Mouse (Mus musculus): ENCODE measurements at regions not wholly inside any gene's neighbourhood (a gene's known extent, or its start where the extent isn't known, plus 50 kb on each side); places are given as distances from the start of the nearest gene placed in this dataset.

DNA sequence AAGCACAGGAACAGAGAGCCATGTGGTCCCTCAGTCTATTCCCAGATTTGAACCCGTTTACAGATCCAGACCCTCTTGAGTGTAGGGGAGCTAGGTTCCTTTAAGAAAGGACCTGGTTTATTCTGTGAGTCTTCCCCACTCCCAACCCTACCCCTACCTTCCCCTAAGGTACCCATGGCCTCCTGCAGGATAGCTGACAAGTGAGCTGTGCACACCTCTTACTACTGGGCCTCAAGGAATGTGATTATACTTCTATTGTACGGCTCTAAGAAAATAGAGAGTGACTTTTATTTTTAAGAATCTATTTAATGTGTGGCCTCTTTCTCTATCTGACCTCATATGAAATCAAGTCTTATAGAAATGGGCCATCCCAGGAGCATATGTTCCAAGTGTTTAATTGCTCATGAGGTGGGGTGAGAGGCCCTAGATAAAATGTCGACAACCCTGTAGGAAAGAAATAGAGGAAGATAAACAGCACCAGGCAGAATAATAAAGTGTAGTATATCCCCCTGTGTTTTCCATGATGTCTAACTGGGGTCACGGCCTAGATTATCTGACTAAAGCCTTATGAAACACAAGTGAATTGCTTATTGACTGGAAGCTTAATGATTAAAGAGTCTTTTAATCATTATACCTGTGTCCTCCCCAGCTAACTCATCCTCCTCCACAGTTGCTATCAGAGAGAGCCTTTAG, 145.7 kb upstream of the Cdh5 start:
- DNase-seq: no peak

GRCm38 (mm10) chr8:103964293-103964918, 137.0 kb upstream of the Cdh5 start:
- DNase-seq: peak in 1 of 2 experiments; percentile 4

DNA sequence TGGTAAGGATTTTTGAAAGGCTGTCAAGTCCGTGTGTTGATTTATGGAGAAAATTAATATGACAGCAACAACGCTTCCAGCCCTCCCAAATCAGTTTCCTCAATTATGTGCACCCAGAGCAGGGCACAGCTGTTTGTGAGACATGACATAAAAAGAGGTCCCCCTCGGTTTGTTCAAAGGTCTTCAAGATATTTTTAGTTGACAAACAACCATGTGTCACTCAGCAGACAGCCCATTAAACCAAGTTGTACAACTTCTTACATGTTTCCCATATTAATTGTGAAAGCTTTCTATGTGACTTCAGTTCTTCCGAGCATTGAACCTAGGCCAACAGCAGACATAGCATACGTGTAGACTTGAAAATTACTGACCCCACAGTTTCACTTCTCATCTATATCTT, 131.5 kb upstream of the Cdh5 start:
- no peak for DNase-seq

DNA sequence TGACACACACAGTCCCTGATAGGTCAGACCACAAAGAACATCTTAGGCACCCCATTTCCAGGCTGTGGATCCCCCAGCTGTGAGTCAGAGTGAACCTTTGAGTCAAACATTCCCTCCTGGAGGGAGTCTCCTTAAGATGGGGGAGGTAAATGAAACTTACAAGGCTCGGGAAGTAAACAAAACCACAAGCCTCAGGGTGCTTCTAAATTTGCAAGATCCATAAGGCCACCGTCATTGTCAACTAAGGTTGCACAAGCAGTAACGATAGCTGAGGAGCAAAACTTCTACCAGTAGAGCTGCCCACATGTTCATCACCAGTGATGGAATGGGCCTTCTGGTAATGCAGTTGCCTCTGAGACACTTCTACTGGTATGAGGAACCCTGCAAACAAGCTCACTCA, 130.9 kb upstream of the Cdh5 start:
- no peak for DNase-seq

- no peak for DNase-seq
Measured at GRCm38 (mm10) chr8:103970966-103971365, 130.5 kb upstream of the Cdh5 start.

GRCm38 (mm10) chr8:103976488-103976887, 124.9 kb upstream of the Cdh5 start:
- DNase-seq: no peak

DNA sequence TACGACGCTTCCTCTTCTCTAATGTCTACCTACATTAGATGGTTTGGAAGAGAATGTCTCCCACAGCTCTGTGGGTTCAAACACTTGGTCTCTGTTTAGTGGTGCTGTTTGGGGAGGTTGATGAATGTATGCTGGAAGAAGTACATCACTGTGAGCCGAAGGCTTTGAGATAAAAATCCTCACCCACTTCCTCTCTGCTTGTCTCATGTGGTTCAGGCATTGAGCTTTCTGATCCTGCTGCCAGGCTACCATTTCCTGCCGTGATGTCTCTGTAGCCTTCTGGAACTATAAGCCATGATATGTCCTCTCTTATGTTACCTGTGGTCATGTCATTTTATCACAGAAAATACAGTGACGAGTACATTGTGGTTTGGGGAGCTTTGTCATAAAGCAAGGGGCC, 122.5 kb upstream of the Cdh5 start:
- no peak for DNase-seq

DNA sequence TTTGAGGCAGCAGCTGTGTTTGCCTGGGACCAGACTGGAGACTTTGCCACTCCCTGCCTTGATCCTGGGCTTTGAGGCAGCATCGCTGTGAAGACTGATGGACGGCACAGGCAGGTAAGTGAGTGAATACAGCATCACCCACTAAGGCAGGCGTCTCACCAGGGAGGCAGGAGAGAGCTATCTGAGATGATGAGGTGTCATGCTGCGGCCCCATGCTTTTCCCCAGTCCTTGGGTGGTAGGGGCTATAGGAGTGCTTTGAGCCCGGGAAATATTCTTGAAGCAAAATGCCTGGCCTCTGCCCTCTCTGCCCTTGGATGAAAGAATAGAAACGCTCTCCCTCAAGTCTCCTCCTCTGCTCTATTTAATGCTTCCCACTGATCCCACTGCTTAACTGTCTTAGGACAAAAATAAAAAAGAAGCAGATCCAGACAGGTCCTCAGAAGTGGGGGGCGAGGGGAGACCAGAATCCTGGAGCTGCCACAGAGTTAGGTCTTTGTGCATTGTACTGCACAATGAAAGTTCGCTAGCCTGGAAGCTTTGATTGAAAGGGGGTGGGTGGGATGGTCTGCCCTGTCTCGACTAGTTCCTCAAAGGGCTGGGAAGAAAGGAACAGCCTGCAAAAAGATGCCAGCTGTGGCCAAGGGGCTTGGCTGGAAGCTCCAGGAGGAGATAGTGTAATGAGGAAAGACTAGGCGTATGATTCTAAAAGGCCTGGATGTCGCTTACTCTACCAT, 117.4 kb upstream of the Cdh5 start:
- no peak for DNase-seq

GRCm38 (mm10) chr8:103985640-103986039, 115.8 kb upstream of the Cdh5 start:
- no peak for DNase-seq

- DNase-seq: no peak
Measured at GRCm38 (mm10) chr8:103993897-103994296, 107.5 kb upstream of the Cdh5 start.

- DNase-seq: peak in 1 of 2 experiments; percentile 20
Measured at GRCm38 (mm10) chr8:103998143-103998542, 103.3 kb upstream of the Cdh5 start.

DNA sequence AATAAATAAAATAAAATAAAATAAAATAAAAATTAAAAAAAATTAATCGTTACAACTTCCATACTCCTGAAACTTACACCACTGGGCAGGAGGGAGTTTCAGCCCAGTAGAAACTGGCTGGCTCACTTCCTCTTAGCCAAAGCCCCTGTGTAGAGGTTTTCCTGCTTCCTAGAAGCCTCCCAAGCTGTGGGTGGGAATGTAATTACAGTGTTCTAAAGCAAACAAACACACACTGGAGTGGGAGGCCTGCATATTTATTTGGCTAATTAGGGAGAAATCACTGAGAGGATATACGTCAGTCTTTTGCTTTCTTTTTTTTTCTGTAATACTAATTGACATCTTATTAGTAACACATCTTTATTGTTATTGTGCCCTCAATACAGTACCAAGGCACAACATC, 94.2 kb upstream of the Cdh5 start:
- no peak for DNase-seq

DNA sequence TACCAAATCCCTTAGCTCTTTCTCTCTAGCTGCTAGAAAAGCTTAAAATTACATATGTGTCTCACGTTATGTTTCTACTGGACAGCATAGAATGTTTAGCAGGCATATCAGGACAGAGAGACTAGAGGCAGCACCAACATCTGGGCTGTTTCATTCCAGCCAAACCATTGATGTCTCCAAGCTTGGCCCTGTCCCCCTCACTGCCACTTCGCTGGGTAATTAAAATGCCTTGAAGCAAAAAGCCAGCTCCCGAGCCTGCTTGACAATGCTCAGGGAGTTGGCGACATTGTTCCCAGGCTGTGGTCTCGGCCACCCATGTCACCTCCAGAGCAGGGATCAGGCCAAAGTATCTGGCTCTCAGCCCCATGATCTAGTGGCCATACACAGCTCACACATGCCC, 92.7 kb upstream of the Cdh5 start:
- no peak for DNase-seq

DNA sequence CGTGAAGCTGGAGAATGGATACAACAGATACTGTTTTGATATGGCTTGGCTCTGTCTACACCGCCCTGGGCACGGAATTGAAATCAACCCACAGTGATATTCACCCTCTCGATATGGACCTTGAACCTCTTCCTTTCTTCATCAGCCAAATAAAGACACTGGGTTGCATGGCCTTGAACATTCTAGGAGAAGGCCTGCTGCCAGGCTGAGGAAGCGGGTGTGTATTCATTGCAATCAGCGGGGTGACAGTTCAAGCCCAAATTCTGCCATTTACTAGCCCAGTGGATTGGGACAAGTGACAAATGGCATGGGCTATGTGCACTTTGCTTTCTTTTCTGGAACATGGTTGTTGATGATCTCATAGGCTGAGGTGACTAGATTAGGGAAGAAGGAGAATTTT, 92.1 kb upstream of the Cdh5 start:
- DNase-seq: peak; percentile 42 to 54

DNA sequence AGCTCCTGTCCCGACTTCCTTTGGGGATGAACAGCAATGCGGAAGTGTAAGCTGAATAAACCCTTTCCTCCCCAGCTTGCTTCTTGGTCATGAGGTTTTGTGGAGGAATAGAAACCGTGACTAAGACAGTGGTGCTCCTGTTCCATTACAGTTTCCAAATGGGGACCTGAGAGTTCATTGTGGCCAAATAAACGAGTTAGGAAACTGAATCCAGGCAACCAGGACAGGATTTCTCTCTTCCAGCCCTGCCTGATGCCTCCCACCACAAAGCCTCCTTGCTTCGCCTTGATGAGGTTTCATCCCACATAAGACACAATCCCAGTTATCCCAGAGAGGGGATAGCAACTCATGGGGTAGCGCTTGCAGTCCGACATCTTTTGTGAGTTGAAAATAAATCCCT, 79.2 kb upstream of the Cdh5 start:
- no peak for DNase-seq

- no peak for DNase-seq
Measured at GRCm38 (mm10) chr8:104022691-104023509, 78.5 kb upstream of the Cdh5 start.

- DNase-seq: peak; percentile 39 to 61
Measured at GRCm38 (mm10) chr8:104027161-104027821, 74.1 kb upstream of the Cdh5 start.

- DNase-seq: peak; percentile 90 to 93
Measured at GRCm38 (mm10) chr8:104028626-104029025, 72.8 kb upstream of the Cdh5 start.

GRCm38 (mm10) chr8:104032179-104032578, 69.2 kb upstream of the Cdh5 start:
- no peak for DNase-seq

- no peak for DNase-seq
Measured at GRCm38 (mm10) chr8:104033148-104033547, 68.3 kb upstream of the Cdh5 start.

- DNase-seq: no peak
Measured at GRCm38 (mm10) chr8:104034286-104034685, 67.1 kb upstream of the Cdh5 start.

Data from adrenal gland, postnatal 36 days (tissue).